Mouse (Mus musculus): ENCODE results near the gene Taar7b. TPM values are rescaled to one million over a fixed set of nuclear protein-coding genes. Genes with fewer than 3 reads are reported as not detected.

The Taar7b gene
- polyA plus RNA-seq, 1 experiment from 2014 or later, result not detected

- Histone ChIP-seq H3K4me2 (replicated peaks) (no peak within 1 kb of the TSS), H3K27me3 (no peaks in the 10 kb centered on the region), H3K9ac (replicated peaks) (no peak within 1 kb of the TSS), H3K27ac (replicated peaks) (no peak within 1 kb of the TSS), H3K4me1 (no peaks in the 10 kb centered on the region), H3K9me3 (no peaks in the 10 kb centered on the region), H3K36me3 (no peaks in the 10 kb centered on the region), H3K4me3 (no peak within 1 kb of the TSS)
- no peak for ATAC-seq (replicated peaks)
- WGBS, result 83% methylated on average over 3 of the region's 3 CpGs
These were observed 6.4 kb upstream of the Taar7b start, which contains the start of gene Taar7a for GRCm38 (mm10) chr10:23993381-23993780. TSS of gene Taar7a (minus strand) at chr10:23993481.

- H3K4me1 ChIP-seq, result no peaks in the 10 kb centered on the region
- no peak for ATAC-seq (replicated peaks)
- H3K27ac ChIP-seq (replicated peaks), result no peak overlapping the region
- no peaks in the 10 kb centered on the region for H3K36me3 ChIP-seq
- H3K9me3 ChIP-seq, result no peaks in the 10 kb centered on the region
- no peak overlapping the region for H3K9ac ChIP-seq (replicated peaks)
- no peak overlapping the region for H3K4me3 ChIP-seq
- H3K4me2 ChIP-seq (replicated peaks), result no peak overlapping the region
- no peaks in the 10 kb centered on the region for H3K27me3 ChIP-seq
- 87% methylated on average over 1 of the region's 1 CpGs for WGBS
These were observed 6.7 kb downstream of the Taar7b start for GRCm38 (mm10) chr10:24006442-24006841.

- Histone ChIP-seq H3K4me3 (no peak overlapping the region), H3K9ac (replicated peaks) (no peak overlapping the region), H3K4me2 (replicated peaks) (no peak overlapping the region), H3K27me3 (no peaks in the 10 kb centered on the region), H3K27ac (replicated peaks) (no peak overlapping the region), H3K9me3 (no peaks in the 10 kb centered on the region), H3K4me1 (no peaks in the 10 kb centered on the region), H3K36me3 (no peaks in the 10 kb centered on the region)
- no peak for ATAC-seq (replicated peaks)
- 52% methylated on average over 2 of the region's 2 CpGs for WGBS
These were observed 7.3 kb downstream of the Taar7b start for GRCm38 (mm10) chr10:24007034-24007433.

- Histone ChIP-seq H3K27me3 (no peaks in the 10 kb centered on the region), H3K36me3 (no peaks in the 10 kb centered on the region), H3K9me3 (no peaks in the 10 kb centered on the region), H3K27ac (replicated peaks) (no peak overlapping the region), H3K4me2 (replicated peaks) (no peak overlapping the region), H3K4me3 (no peak overlapping the region), H3K9ac (replicated peaks) (no peak overlapping the region), H3K4me1 (no peaks in the 10 kb centered on the region)
- ATAC-seq (replicated peaks), result no peak
- WGBS, result 93% methylated on average over 1 of the region's 1 CpGs
These were observed 8.4 kb downstream of the Taar7b start for GRCm38 (mm10) chr10:24008143-24008542.

GRCm38 (mm10) chr10:24026922-24027321 lies 27.2 kb downstream of the Taar7b start, which contains the start of gene Taar7d:
TSS of gene Taar7d (plus strand) at chr10:24027222.
- no peak for ATAC-seq (replicated peaks)
- H3K27ac ChIP-seq (replicated peaks), result no peak within 1 kb of the TSS
- H3K9ac ChIP-seq (replicated peaks), result no peak within 1 kb of the TSS
- no peak within 1 kb of the TSS for H3K4me2 ChIP-seq (replicated peaks)
- H3K27me3 ChIP-seq, result no peaks in the 10 kb centered on the region
- H3K4me3 ChIP-seq, result no peak within 1 kb of the TSS
- H3K4me1 ChIP-seq, result no peaks in the 10 kb centered on the region
- H3K36me3 ChIP-seq, result no peaks in the 10 kb centered on the region
- H3K9me3 ChIP-seq, result no peaks in the 10 kb centered on the region

- Histone ChIP-seq H3K9me3 (no peaks in the 10 kb centered on the region), H3K9ac (replicated peaks) (no peak overlapping the region), H3K4me1 (no peaks in the 10 kb centered on the region), H3K4me2 (replicated peaks) (no peak overlapping the region), H3K27me3 (no peaks in the 10 kb centered on the region), H3K36me3 (no peaks in the 10 kb centered on the region), H3K27ac (replicated peaks) (no peak overlapping the region), H3K4me3 (no peak overlapping the region)
- no peak for ATAC-seq (replicated peaks)
These were observed 31.6 kb downstream of the Taar7b start for GRCm38 (mm10) chr10:24031347-24031746.

GRCm38 (mm10) chr10:24037314-24037713 lies 37.6 kb downstream of the Taar7b start, which contains the start of gene Taar7e:
TSS of gene Taar7e (plus strand) at chr10:24037614.
- Histone ChIP-seq H3K9ac (replicated peaks) (no peak within 1 kb of the TSS), H3K4me3 (no peak within 1 kb of the TSS), H3K27me3 (no peaks in the 10 kb centered on the region), H3K4me2 (replicated peaks) (no peak within 1 kb of the TSS), H3K4me1 (no peaks in the 10 kb centered on the region), H3K36me3 (no peaks in the 10 kb centered on the region), H3K27ac (replicated peaks) (no peak within 1 kb of the TSS), H3K9me3 (no peaks in the 10 kb centered on the region)
- 94% methylated on average over 2 of the region's 2 CpGs for WGBS
- ATAC-seq (replicated peaks), result no peak

- Histone ChIP-seq H3K9me3 (no peaks in the 10 kb centered on the region), H3K4me2 (replicated peaks) (no peak overlapping the region), H3K27ac (replicated peaks) (no peak overlapping the region), H3K9ac (replicated peaks) (no peak overlapping the region), H3K36me3 (no peaks in the 10 kb centered on the region), H3K4me3 (no peak overlapping the region), H3K27me3 (no peaks in the 10 kb centered on the region), H3K4me1 (no peaks in the 10 kb centered on the region)
- WGBS, result 60% methylated on average over 2 of the region's 2 CpGs
- ATAC-seq (replicated peaks), result no peak
These were observed 40.6 kb downstream of the Taar7b start for GRCm38 (mm10) chr10:24040120-24040869.

GRCm38 (mm10) chr10:24049210-24049609 lies 49.5 kb downstream of the Taar7b start, which contains the start of gene Taar7f:
TSS of gene Taar7f (plus strand) at chr10:24049510.
- no peak within 1 kb of the TSS for H3K4me3 ChIP-seq
- no peak for ATAC-seq (replicated peaks)
- H3K4me1 ChIP-seq, result no peaks in the 10 kb centered on the region
- H3K27ac ChIP-seq (replicated peaks), result no peak within 1 kb of the TSS
- H3K9ac ChIP-seq (replicated peaks), result no peak within 1 kb of the TSS
- H3K36me3 ChIP-seq, result no peaks in the 10 kb centered on the region
- no peak within 1 kb of the TSS for H3K4me2 ChIP-seq (replicated peaks)
- H3K27me3 ChIP-seq, result no peaks in the 10 kb centered on the region
- H3K9me3 ChIP-seq, result no peaks in the 10 kb centered on the region

Other genes starting within 250 kb of the Taar7b start
- 113 and 122 TPM in 2 replicates for gene Rps12, start 212.7 kb upstream of the Taar7b start, polyA plus RNA-seq (2015; fragmentation: Nextera tagmentation; extraction: Ambion mirVana)
- 15.8 and 16.5 TPM in 2 replicates for gene Slc18b1, start 203.0 kb upstream of the Taar7b start, polyA plus RNA-seq (2015; fragmentation: Nextera tagmentation; extraction: Ambion mirVana)
- gene Vnn3, start 148.5 kb upstream of the Taar7b start, polyA plus RNA-seq (2015; fragmentation: Nextera tagmentation; extraction: Ambion mirVana), result 0.10 TPM in 1 of 2 replicates, not detected in the other
- gene Vnn1, start 105.3 kb upstream of the Taar7b start, polyA plus RNA-seq (2015; fragmentation: Nextera tagmentation; extraction: Ambion mirVana), result 0.13 and 0.19 TPM in 2 replicates
- not detected in 2 replicates for gene Taar1, start 79.6 kb upstream of the Taar7b start, polyA plus RNA-seq (2015; fragmentation: Nextera tagmentation; extraction: Ambion mirVana)
- not detected in 2 replicates for gene Taar2, start 61.4 kb upstream of the Taar7b start, polyA plus RNA-seq (2015; fragmentation: Nextera tagmentation; extraction: Ambion mirVana)
- gene Taar3, start 50.4 kb upstream of the Taar7b start, polyA plus RNA-seq (2015; fragmentation: Nextera tagmentation; extraction: Ambion mirVana), result not detected in 2 replicates
- not detected in 2 replicates for gene Taar4, start 39.4 kb upstream of the Taar7b start, polyA plus RNA-seq (2015; fragmentation: Nextera tagmentation; extraction: Ambion mirVana)
- gene Taar5, start 29.2 kb upstream of the Taar7b start, polyA plus RNA-seq (2015; fragmentation: Nextera tagmentation; extraction: Ambion mirVana), result not detected in 2 replicates
- not detected in 2 replicates for gene Taar6, start 14.3 kb upstream of the Taar7b start, polyA plus RNA-seq (2015; fragmentation: Nextera tagmentation; extraction: Ambion mirVana)
- not detected in 2 replicates for gene Taar7a, start 6.5 kb upstream of the Taar7b start, polyA plus RNA-seq (2015; fragmentation: Nextera tagmentation; extraction: Ambion mirVana)
- not detected in 2 replicates for gene Taar7d, start 27.3 kb downstream of the Taar7b start, polyA plus RNA-seq (2015; fragmentation: Nextera tagmentation; extraction: Ambion mirVana)
- gene Taar7e, start 37.7 kb downstream of the Taar7b start, polyA plus RNA-seq (2015; fragmentation: Nextera tagmentation; extraction: Ambion mirVana), result not detected in 2 replicates
- gene Taar7f, start 49.6 kb downstream of the Taar7b start, polyA plus RNA-seq (2015; fragmentation: Nextera tagmentation; extraction: Ambion mirVana), result not detected in 2 replicates
- gene Taar8a, start 76.6 kb downstream of the Taar7b start, polyA plus RNA-seq (2015; fragmentation: Nextera tagmentation; extraction: Ambion mirVana), result not detected in 2 replicates
- gene Taar8b, start 92.4 kb downstream of the Taar7b start, polyA plus RNA-seq (2015; fragmentation: Nextera tagmentation; extraction: Ambion mirVana), result not detected in 2 replicates
- not detected in 2 replicates for gene Taar8c, start 102.0 kb downstream of the Taar7b start, polyA plus RNA-seq (2015; fragmentation: Nextera tagmentation; extraction: Ambion mirVana)
- gene Taar9, start 109.6 kb downstream of the Taar7b start, polyA plus RNA-seq (2015; fragmentation: Nextera tagmentation; extraction: Ambion mirVana), result not detected in 2 replicates
- gene Stx7, start 149.4 kb downstream of the Taar7b start, polyA plus RNA-seq (2015; fragmentation: Nextera tagmentation; extraction: Ambion mirVana), result 252 and 275 TPM in 2 replicates
- 2.4 and 2.8 TPM in 2 replicates for gene Moxd1, start 223.6 kb downstream of the Taar7b start, polyA plus RNA-seq (2015; fragmentation: Nextera tagmentation; extraction: Ambion mirVana)